Mouse (Mus musculus) kidney, postnatal 0 days (tissue): ENCODE data around the gene Olfr1509. TPM values are rescaled to one million over a fixed set of nuclear protein-coding genes. Genes with fewer than 3 reads are reported as not detected.

Experiments
- ATAC-seq: fragments of 200-750 bp; cut with Nextera tagmentation; replicated peaks from 2 replicates; pipeline ENCODE4 v1.8.0; 2017; ENCODE audit warnings: low read depth, moderate number of reproducible peaks, moderate TSS enrichment, moderate library complexity; ENCODE audit not compliant: low FRiP score
- DNase-seq: peaks from one replicate; pipeline ENCODE4 v3.0.0-alpha.2; 2016; ENCODE audit warnings: low spot score
- H3K27ac ChIP-seq: fragments of 300-500 bp; sonication (generic); 2 replicates; pipeline ENCODE4 v1.5.1; 2014; ENCODE audit warnings: mild to moderate bottlenecking
- H3K27me3 ChIP-seq: fragments of 300-500 bp; sonication (generic); 2 replicates; pipeline ENCODE4 v1.6.1; 2014; ENCODE audit warnings: low read length, mixed read lengths; ENCODE audit not compliant: insufficient read depth
- H3K36me3 ChIP-seq: fragments of 300-500 bp; sonication (generic); 2 replicates; pipeline ENCODE4 v1.6.1; 2014; ENCODE audit warnings: low read length, mixed read lengths; ENCODE audit not compliant: insufficient read depth
- H3K4me1 ChIP-seq: fragments of 300-500 bp; sonication (generic); replicated peaks from 2 replicates; pipeline ENCODE4 v1.6.1; 2014; ENCODE audit warnings: antibody characterized with exemption, low read length, mixed read lengths; ENCODE audit not compliant: insufficient read depth
- H3K4me2 ChIP-seq: fragments of 300-500 bp; sonication (generic); 2 replicates; pipeline ENCODE4 v1.6.1; 2014; ENCODE audit warnings: mild to moderate bottlenecking, low read length, moderate library complexity, mixed read lengths
- H3K4me3 ChIP-seq: fragments of 300-500 bp; sonication (generic); replicated peaks from 2 replicates; pipeline ENCODE4 v1.5.1; 2014; ENCODE audit warnings: low read depth, low read length
- H3K9ac ChIP-seq: fragments of 300-500 bp; sonication (generic); 2 replicates; pipeline ENCODE4 v1.6.1; 2014; ENCODE audit warnings: low read depth, low read length
- H3K9me3 ChIP-seq: fragments of 300-500 bp; sonication (generic); replicated peaks from 2 replicates; pipeline ENCODE4 v1.6.1; 2016; ENCODE audit warnings: low read length, inconsistent platforms, mixed read lengths
- CTCF ChIP-seq: IDR thresholded peaks from 2 replicates; pipeline ENCODE4 v1.5.1; 2016; ENCODE audit warnings: antibody characterized with exemption, low read depth, mild to moderate bottlenecking, moderate library complexity
- WGBS: fragments of 180-500 bp; shearing (Covaris S2); extraction: QIAGEN DNeasy Blood & Tissue Kit; methylation state at CpG from one replicate; pipeline ENCODE4 v1.1.7; 2014; 5-methylcytosine and 5-hydroxymethylcytosine counted together
- polyA plus RNA-seq: library from polyadenylated mRNA; unstranded; fragments of >200 nt; fragmentation: Nextera tagmentation; extraction: Ambion mirVana; gene quantifications from 2 replicates; pipeline ENCODE4 v1.2.1, GENCODE M21; 2015

Olfr1509 gene
- polyA plus RNA-seq, 1 experiment from 2014 or later, result not detected

DNA sequence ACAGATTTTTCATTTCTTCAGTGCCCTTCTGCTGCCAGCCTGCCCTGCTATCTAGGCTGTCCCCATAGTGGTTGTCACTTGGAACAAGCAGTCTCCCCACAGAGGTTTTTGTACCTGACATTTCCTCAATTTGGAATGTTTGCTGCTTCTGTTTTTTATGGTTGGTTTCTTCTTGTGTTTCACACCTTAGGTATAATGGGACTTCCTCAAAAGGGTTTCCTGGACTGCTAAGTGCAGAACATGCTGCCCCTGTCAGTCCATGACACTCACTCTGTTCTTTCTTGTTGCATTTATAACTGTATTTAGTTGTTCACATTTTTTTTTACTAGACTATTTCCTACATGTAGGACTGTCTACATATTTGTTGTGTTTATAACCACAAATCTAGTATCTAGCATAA lies 19.1 kb downstream of the Olfr1509 start:
- Histone ChIP-seq H3K36me3 (no peaks in the 10 kb centered on the region), H3K9ac (no peak overlapping the region), H3K27me3 (no peaks in the 10 kb centered on the region), H3K27ac (no peak overlapping the region), H3K4me3 (no peak overlapping the region), H3K9me3 (no peaks in the 10 kb centered on the region), H3K4me1 (no peaks in the 10 kb centered on the region), H3K4me2 (no peak overlapping the region)
- TF ChIP-seq CTCF, result no peak
- ATAC-seq (no peak), DNase-seq (no peak)

DNA sequence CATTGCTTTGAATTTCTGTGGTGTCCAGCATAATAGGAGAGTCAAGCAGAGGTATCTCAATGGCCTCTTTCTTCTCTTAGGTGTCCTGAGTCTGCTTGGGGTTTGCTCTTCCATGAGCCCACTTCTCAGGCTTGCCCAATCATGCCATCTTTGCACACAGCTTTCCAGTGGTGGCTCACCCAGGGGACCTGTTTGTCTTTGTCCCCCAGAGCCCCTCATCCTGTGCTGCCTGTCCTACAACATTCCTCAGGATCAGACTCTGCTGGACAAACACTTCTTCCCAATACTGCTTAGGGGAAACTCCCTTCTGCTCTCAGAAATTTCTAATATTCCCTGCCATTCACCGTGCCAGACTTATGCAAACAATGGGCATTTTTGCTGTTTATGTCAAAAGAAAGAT lies 22.9 kb downstream of the Olfr1509 start:
- Histone ChIP-seq H3K27ac (no peak overlapping the region), H3K4me1 (no peaks in the 10 kb centered on the region), H3K9me3 (no peaks in the 10 kb centered on the region), H3K4me3 (no peak overlapping the region), H3K9ac (no peak overlapping the region), H3K27me3 (no peaks in the 10 kb centered on the region), H3K36me3 (no peaks in the 10 kb centered on the region), H3K4me2 (no peak overlapping the region)
- TF ChIP-seq CTCF, result no peak
- ATAC-seq (no peak), DNase-seq (no peak)
- WGBS, result 75% methylated on average over 1 of the region's 1 CpGs

DNA sequence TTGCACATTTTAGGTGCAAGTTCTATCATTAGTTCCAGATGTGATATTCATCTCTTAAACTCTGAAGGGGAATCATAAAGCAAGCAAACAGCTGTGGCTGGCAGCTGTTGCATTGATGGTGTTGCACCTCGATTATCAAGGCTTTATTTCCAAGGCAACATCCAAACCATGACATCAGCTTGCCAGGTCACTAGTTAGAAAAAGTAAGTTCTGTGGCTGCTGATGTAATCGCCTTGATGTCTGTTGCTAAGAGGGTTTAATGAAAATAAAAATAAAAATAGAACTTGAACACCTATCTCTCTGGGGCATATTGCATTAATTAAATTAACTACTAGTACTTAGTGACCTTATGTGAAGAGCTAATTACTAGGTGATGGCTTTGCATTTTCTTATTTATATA lies 24.6 kb downstream of the Olfr1509 start, which contains the start of gene Olfr1508:
TSS of gene Olfr1508 (minus strand) at position 101 of the 400 bp plus-strand sequence.
- no peaks in the 10 kb centered on the region for H3K36me3 ChIP-seq
- H3K4me3 ChIP-seq, result no peak within 1 kb of the TSS
- H3K27ac ChIP-seq, result no peak within 1 kb of the TSS
- no peak for TF ChIP-seq CTCF
- H3K4me2 ChIP-seq, result no peak within 1 kb of the TSS
- no peak for ATAC-seq
- H3K9ac ChIP-seq, result no peak within 1 kb of the TSS
- H3K9me3 ChIP-seq, result no peaks in the 10 kb centered on the region
- H3K27me3 ChIP-seq, result no peaks in the 10 kb centered on the region
- 65% methylated on average over 2 of the region's 2 CpGs for WGBS
- no peaks in the 10 kb centered on the region for H3K4me1 ChIP-seq
- DNase-seq, result no peak

DNA sequence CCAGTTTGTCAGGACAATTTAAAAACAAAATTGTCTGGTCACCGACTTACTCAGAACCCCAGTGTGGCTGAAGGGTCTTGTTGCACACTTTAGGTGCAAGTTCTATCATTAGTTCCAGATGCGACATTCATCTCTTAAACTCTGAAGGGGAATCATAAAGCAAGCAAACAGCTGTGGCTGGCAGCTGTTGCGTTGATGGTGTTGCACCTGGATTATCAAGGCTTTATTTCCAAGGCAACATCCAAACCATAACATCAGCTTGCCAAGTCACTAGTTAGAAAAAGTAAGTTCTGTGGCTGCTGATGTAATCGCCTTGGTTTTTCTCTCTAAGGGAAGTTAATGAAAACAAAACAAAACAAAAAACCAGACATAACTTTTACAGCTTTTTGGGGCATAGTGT lies 52.7 kb downstream of the Olfr1509 start, which contains the start of gene Olfr1507:
TSS of gene Olfr1507 (minus strand) at position 234 of the 400 bp plus-strand sequence.
- ATAC-seq (no peak), DNase-seq (no peak)
- Histone ChIP-seq H3K4me3 (no peak within 1 kb of the TSS), H3K27me3 (no peaks in the 10 kb centered on the region), H3K9ac (no peak within 1 kb of the TSS), H3K9me3 (no peaks in the 10 kb centered on the region), H3K27ac (no peak within 1 kb of the TSS), H3K4me2 (no peak within 1 kb of the TSS), H3K36me3 (no peaks in the 10 kb centered on the region), H3K4me1 (no peaks in the 10 kb centered on the region)
- no peak for TF ChIP-seq CTCF
- 79% methylated on average over 4 of the region's 4 CpGs for WGBS

Other genes with a start within 250 kb of the Olfr1509 start
- 38.5 and 44.5 TPM in 2 replicates for gene Supt16, start 245.6 kb upstream of the Olfr1509 start, polyA plus RNA-seq
- gene Chd8, start 185.2 kb upstream of the Olfr1509 start, polyA plus RNA-seq, result 22.0 and 23.3 TPM in 2 replicates
- 30.8 and 34.4 TPM in 2 replicates for gene Tox4, start 163.8 kb upstream of the Olfr1509 start, polyA plus RNA-seq
- 12.6 and 14.3 TPM in 2 replicates for gene Rab2b, start 163.4 kb upstream of the Olfr1509 start, polyA plus RNA-seq
- gene Mettl3, start 137.9 kb upstream of the Olfr1509 start, polyA plus RNA-seq, result 24.7 and 27.3 TPM in 2 replicates
- 20.9 and 23.4 TPM in 2 replicates for gene Sall2, start 114.2 kb upstream of the Olfr1509 start, polyA plus RNA-seq
- not detected in 2 replicates for gene Olfr1513, start 86.6 kb upstream of the Olfr1509 start, polyA plus RNA-seq
- not detected in 2 replicates for gene Olfr1512, start 63.8 kb upstream of the Olfr1509 start, polyA plus RNA-seq
- gene Olfr1511, start 45.6 kb upstream of the Olfr1509 start, polyA plus RNA-seq, result not detected in 2 replicates
- not detected in 2 replicates for gene Olfr1510, start 28.6 kb upstream of the Olfr1509 start, polyA plus RNA-seq
- not detected in 2 replicates for gene Olfr1508, start 24.5 kb downstream of the Olfr1509 start, polyA plus RNA-seq
- not detected in 2 replicates for gene Olfr1507, start 52.8 kb downstream of the Olfr1509 start, polyA plus RNA-seq